Mouse (Mus musculus): ENCODE data around the gene B4galt7.

GRCm38 (mm10) chr13:55573432-55573831 is 26.3 kb upstream of the B4galt7 start, which contains the start of gene Tmed9:
- TF ChIP-seq CTCF (IDR thresholded peaks at IDR 0.05; ENCODE audit: low read depth) (no peak), EP300 (IDR thresholded peaks at IDR 0.05; ENCODE audit: low read depth) (no peak)
